Mouse (Mus musculus) adrenal gland, postnatal 0 days (tissue): Measurements from ENCODE around the gene Olfr738. TPM values are rescaled to one million over a fixed set of nuclear protein-coding genes. Genes with fewer than 3 reads are reported as not detected.

Experiments
- polyA plus RNA-seq: library from polyadenylated mRNA; unstranded; fragments of >200 nt; fragmentation: Nextera tagmentation; extraction: Ambion mirVana; gene quantifications from 2 replicates; pipeline ENCODE4 v1.2.1, GENCODE M21; 2015

Gene Olfr738
- polyA plus RNA-seq, result not detected in 2 replicates

DNA sequence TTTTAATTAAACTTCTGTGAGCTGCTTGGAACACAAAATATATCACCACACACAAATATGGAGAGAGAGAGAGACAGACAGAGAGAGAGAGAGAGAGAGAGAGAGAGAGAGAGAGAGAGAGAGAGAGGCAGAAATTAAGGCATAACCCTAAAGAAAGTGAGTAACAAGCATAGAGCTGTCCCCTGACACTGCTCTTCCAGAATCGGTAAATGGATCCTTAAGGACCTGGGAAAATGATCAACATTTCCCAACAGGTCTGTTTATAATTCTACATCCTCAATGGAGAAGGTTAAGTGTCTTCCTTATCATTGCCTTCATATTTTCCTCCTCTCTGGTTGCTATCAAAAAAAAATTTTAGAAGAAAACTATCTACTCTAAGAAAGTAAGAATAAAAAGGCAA is at the start of gene Olfr738:
TSS of gene Olfr738 (plus strand) at position 301 of the 400 bp plus-strand sequence.

GRCm38 (mm10) chr14:50357593-50357992 is 49.8 kb upstream of the Olfr738 start, which contains the start of gene Tlr11:
Gene Tlr11, plus strand, starts transcription at chr14:50357914.

DNA sequence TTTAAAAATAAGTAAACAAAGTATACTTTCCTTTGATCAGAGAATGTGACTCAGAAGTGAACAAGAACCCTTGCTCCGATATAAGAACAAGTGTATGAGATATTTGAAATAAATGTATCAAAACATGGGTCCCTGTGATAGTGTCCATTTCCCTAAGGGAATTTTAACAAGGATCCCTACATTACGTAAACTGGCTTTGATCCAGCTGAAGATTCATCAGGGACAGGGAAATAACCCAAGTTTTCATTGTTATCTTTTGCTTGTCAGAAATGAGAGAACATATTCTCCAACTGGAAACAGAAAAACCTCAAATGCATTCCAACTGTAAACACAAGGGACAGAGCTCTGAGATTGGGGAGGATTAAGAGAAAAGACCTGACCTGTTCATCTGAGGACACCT is 26.5 kb upstream of the Olfr738 start, which contains the start of gene Olfr736:
TSS of gene Olfr736 (plus strand) at position 301 of the 400 bp plus-strand sequence.

DNA sequence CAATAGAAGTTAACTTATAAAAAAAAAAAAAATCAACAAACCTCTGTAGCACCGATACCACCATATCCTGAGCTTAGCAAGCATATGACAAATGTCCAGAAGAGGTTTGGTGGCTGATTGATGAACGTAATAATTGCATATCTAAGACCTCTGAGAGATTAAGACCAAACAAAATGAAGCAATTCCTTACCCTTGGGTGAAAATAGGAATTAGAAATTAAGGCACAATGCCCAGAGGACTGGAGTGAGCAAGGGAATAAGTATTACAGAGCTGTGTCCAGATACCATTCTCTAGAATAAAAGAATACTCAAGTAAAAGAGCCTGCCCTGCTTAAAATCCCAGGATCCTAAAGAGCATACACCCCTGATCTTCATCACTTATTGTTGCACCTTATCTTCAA is 11.0 kb downstream of the Olfr738 start, which contains the start of gene Olfr739:
TSS of gene Olfr739 (plus strand) at position 301 of the 400 bp plus-strand sequence.

DNA sequence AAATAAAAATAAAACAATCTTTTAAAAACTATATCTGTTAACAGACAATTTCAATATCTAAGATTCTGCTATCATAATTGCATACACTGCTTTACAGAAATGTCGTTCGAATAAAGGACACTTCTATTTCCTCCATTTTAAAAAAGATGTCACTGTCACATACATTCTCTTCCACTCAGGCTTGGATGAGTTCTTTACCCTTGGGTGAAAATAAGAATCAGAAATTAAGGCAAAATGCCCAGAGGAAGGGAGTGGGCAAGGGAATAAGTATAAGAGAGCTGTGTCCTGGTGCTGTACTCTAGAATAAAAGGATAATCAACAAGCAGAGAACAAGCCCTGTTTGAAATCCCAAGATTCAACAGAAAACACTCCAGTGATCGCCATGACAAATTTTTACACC is 37.9 kb downstream of the Olfr738 start, which contains the start of gene Olfr740:
TSS of gene Olfr740 (plus strand) at position 301 of the 400 bp plus-strand sequence.

Other genes with a start within 250 kb of the Olfr738 start
- not detected in 2 replicates for gene Olfr730, start 219.4 kb upstream of the Olfr738 start, polyA plus RNA-seq
- gene Olfr731, start 165.7 kb upstream of the Olfr738 start, polyA plus RNA-seq, result not detected in 2 replicates
- gene Olfr732, start 123.4 kb upstream of the Olfr738 start, polyA plus RNA-seq, result not detected in 2 replicates
- gene Olfr733, start 106.0 kb upstream of the Olfr738 start, polyA plus RNA-seq, result not detected in 2 replicates
- not detected in 2 replicates for gene Olfr734, start 80.8 kb upstream of the Olfr738 start, polyA plus RNA-seq
- not detected in 2 replicates for gene Olfr735, start 58.7 kb upstream of the Olfr738 start, polyA plus RNA-seq
- gene Tlr11, start 49.7 kb upstream of the Olfr738 start, polyA plus RNA-seq, result not detected in 2 replicates
- not detected in 2 replicates for gene Olfr736, start 26.4 kb upstream of the Olfr738 start, polyA plus RNA-seq
- not detected in 2 replicates for gene Olfr739, start 11.1 kb downstream of the Olfr738 start, polyA plus RNA-seq
- gene Olfr740, start 38.0 kb downstream of the Olfr738 start, polyA plus RNA-seq, result not detected in 2 replicates
- not detected in 2 replicates for gene Olfr741, start 65.2 kb downstream of the Olfr738 start, polyA plus RNA-seq
- gene Olfr742, start 96.0 kb downstream of the Olfr738 start, polyA plus RNA-seq, result not detected in 2 replicates
- gene Olfr743, start 114.3 kb downstream of the Olfr738 start, polyA plus RNA-seq, result not detected in 2 replicates
- not detected in 2 replicates for gene Olfr744, start 207.3 kb downstream of the Olfr738 start, polyA plus RNA-seq
- gene Olfr745, start 231.8 kb downstream of the Olfr738 start, polyA plus RNA-seq, result not detected in 2 replicates
- gene Olfr746, start 239.5 kb downstream of the Olfr738 start, polyA plus RNA-seq, result not detected in 2 replicates